Mouse (Mus musculus): Measurements from ENCODE around the gene Srp72.
"Not testable (repeated sequence)": the region's sequence is repeated elsewhere in the genome, so short reads cannot be mapped to it uniquely, and the experiment has no call there.

The Srp72 gene

GRCm38 (mm10) chr5:76969250-76969649 lies 5.2 kb upstream of the Srp72 start:
- DNase-seq: no peak

DNA sequence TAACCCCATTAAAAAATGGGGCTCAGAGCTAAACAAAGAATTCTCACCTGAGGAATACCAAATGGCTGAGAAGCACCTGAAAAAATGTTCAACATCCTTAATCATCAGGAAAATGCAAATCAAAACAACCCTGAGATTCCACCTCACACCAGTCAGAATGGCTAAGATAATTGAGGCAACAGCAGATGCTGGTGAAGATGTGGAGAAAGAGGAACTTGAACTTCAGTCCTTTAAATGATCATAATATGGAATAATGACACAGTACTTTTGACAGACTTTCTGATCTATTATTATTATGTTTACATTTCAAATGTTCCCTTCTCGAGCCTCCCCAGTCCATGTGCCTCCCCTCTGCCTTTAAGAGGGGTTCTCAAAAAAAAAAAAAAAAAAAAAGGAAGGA lies 3.4 kb upstream of the Srp72 start:
- not testable (repeated sequence) for DNase-seq

DNA sequence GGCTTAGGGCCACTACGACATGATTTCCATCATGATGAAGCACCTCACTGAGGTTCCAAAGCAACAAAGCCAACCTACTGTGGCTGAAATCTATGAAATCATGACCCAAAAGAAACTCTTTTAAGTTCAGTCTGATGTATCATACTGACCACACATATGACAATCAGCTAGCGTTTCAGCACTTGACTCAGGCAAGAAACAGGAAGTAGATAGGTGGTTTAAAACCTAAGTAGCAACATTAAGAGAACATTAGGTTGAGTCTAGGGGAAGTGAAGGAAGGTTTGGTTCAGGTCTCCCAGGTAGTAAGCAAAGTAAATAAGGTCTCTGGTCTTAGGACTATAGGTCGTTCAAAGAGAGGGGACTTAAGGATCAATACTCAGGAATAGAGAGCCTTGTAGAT lies 995 bp upstream of the Srp72 start:
- no peak for DNase-seq

DNA sequence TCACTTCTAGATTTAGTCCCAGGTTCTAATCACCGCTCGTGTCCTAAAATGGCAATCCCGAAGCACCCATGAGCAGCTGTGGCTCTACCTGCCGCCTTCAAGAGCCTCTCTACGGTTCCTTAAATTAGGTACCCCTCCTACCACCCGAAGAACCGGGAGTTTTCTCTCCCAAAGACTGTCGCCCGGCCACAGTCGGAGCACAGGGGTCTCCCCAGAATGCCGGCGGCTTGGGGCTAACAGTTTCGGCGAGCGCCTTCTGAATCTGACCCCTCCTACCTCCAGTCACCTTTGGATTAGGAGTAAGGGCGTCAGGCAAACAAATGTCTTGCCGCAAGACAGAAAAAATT lies 303 bp upstream of the Srp72 start:
- no peak for DNase-seq

- DNase-seq: no peak
Measured at GRCm38 (mm10) chr5:76975736-76976135, 1.3 kb downstream of the Srp72 start.

- DNase-seq: no peak
Measured at GRCm38 (mm10) chr5:76984015-76984414, 9.5 kb downstream of the Srp72 start.

GRCm38 (mm10) chr5:76990789-76991188 lies 16.3 kb downstream of the Srp72 start:
- no peak for DNase-seq

GRCm38 (mm10) chr5:76993174-76993814 lies 18.8 kb downstream of the Srp72 start:
- DNase-seq: no peak

- no peak for DNase-seq
Measured at GRCm38 (mm10) chr5:76998416-76998815, 23.9 kb downstream of the Srp72 start.

GRCm38 (mm10) chr5:77001192-77001591 lies 26.7 kb downstream of the Srp72 start:
- DNase-seq: no peak

GRCm38 (mm10) chr5:77004051-77004821 lies 29.8 kb downstream of the Srp72 start, which contains the start of gene Arl9:
TSS of gene Arl9 (plus strand) at chr5:77004055.
- DNase-seq: no peak

DNA sequence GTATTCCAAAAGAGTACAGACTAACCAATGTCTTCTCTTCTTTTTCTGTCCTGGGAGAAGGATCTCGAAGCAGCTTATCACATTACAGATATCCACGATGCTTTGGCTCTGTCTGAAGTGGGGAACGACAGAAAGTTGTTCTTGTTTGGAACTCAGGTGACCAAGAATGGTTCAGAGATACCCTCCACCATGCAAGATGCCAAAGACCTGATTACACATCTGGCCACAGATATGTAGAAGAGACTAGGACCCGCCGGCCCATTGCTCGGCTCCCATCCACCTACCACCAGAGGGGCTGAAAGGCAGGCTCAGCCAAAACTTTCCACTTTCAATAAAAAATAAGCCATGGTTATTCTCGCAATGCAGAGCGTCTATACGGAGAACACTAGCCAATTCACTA lies 35.9 kb downstream of the Srp72 start:
- no peak for DNase-seq

GRCm38 (mm10) chr5:77011082-77011481 lies 36.6 kb downstream of the Srp72 start:
- no peak for DNase-seq

DNA sequence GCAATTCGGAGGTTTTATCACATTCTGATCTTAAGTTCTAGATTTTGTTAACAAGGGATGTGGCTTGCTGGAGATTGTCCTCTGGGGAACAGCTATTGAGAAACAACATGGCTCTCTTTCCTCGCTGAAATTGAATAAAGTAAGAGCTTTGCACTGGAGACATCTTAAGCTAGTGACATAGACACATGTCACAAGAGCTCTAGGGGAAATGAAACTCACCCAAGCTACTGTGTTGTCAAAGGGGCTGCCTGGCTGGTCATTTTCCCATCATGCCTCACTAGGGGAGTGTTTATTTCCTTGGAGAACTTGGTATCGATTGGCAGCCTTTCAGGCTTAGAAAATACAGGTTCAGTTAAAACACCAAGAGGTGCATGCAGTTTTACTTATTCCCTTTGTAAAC lies 38.7 kb downstream of the Srp72 start:
- DNase-seq: no peak

- DNase-seq: peak; percentile 71
Measured at GRCm38 (mm10) chr5:77015544-77016482, 41.3 kb downstream of the Srp72 start, which contains the start of gene Thegl. TSS of gene Thegl (plus strand) at chr5:77016023.

- no peak for DNase-seq
Measured at GRCm38 (mm10) chr5:77028034-77028433, 53.6 kb downstream of the Srp72 start.

DNA sequence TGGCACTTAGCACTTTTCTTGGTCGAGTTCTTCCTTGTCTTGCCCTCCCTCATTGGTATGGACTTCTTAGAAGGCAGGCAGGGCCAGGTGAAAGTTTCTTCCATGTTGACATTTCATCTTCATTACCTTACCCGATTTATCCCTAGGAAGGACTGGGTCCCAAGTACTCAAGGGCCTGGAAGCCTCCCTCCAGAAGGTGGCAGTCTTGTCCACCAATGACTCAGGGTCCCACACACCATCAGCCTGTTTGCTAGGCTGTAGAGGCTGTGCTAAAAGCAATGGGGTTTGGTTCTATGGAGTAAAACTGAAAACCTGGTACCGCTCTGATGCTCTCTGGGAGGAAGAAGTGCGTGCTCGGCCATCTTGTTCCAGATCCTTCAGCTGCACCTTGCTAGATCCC lies 55.3 kb downstream of the Srp72 start:
- DNase-seq: no peak

GRCm38 (mm10) chr5:77035101-77035500 lies 60.6 kb downstream of the Srp72 start:
- not testable (repeated sequence) for DNase-seq

- DNase-seq: no peak
Measured at GRCm38 (mm10) chr5:77038451-77038850, 64.0 kb downstream of the Srp72 start.

GRCm38 (mm10) chr5:77039391-77039790 lies 64.9 kb downstream of the Srp72 start:
- no peak for DNase-seq

DNA sequence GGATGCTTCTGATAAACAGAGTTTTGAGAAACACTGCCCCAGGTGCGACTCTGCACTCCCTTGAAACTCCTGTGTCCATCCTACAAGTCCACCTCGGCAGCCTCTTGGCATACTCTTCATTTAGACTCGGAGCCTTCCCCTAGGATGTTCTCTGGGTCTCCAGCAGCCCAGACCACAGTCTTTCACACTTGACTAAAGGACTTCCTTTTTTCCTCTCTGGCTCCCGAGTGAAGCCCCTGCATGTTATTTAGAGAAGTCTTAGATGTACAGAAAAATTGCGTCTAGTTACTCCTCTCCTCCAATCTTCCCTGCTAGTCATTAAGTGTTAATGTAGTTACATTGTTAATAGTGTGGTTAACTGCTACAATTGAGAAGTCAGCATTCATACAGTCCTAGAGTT lies 69.9 kb downstream of the Srp72 start:
- no peak for DNase-seq

Data from right cerebral cortex, postnatal 25 days (tissue).